Mouse (Mus musculus) CH12.LX (cell line): ENCODE measurements around the gene Slc30a1. TPM values are rescaled to one million over a fixed set of nuclear protein-coding genes. Genes with fewer than 3 reads are reported as not detected.

Experiments
- DNase-seq: peaks from one replicate; pipeline ENCODE4 v3.0.0-alpha.2; 2013; ENCODE audit errors: extremely low read depth
- H3K27ac ChIP-seq: 2 replicates; pipeline ENCODE4 v1.5.1; 2012; ENCODE audit warnings: low read depth, mild to moderate bottlenecking, control low read depth, moderate library complexity; ENCODE audit not compliant: insufficient read depth
- H3K27me3 ChIP-seq: replicated peaks from 2 replicates; pipeline ENCODE3; 2012; ENCODE audit warnings: inconsistent platforms
- H3K36me3 ChIP-seq, 2 experiments: replicated peaks in 1 of 2; 2 replicates each; pipeline versions ENCODE3 to v1.6.1; 2012; ENCODE audit warnings: inconsistent platforms in 1 of 2, low read length in 1 of 2, mild to moderate bottlenecking in 1 of 2, mixed read lengths in 1 of 2, moderate library complexity in 1 of 2; ENCODE audit not compliant: control insufficient read depth in 1 of 2, insufficient read depth in 1 of 2
- H3K4me1 ChIP-seq, 2 experiments: 2 replicates each; pipeline ENCODE4 v1.6.1; 2012; ENCODE audit warnings: inconsistent platforms in 1 of 2, moderate library complexity in 1 of 2; ENCODE audit not compliant: insufficient read depth in 2 of 2, control insufficient read depth in 1 of 2
- H3K4me2 ChIP-seq: 2 replicates; pipeline ENCODE4 v1.6.1; 2012; ENCODE audit warnings: low read depth, mild to moderate bottlenecking, control low read depth; ENCODE audit not compliant: poor library complexity, insufficient read depth, severe bottlenecking
- H3K4me3 ChIP-seq, 3 experiments: fragments of 150-350 bp in 1 of 3; sonication (generic) in 1 of 3; replicated peaks in 1 of 3; 2 replicates each; pipeline versions ENCODE3 to v1.5.1; 2011 to 2012; ENCODE audit warnings: low read depth in 2 of 3, low read length in 2 of 3, mild to moderate bottlenecking in 2 of 3, moderate library complexity in 2 of 3, control low read depth in 1 of 3, improper control_type of control experiment in 1 of 3, inconsistent platforms in 1 of 3, mixed read lengths in 1 of 3; ENCODE audit not compliant: poor library complexity in 1 of 3
- H3K79me2 ChIP-seq: replicated peaks from 2 replicates; pipeline ENCODE4 v1.6.1; 2012; ENCODE audit warnings: mild to moderate bottlenecking, moderate library complexity; ENCODE audit not compliant: control insufficient read depth, poor library complexity, insufficient read depth, severe bottlenecking; ENCODE audit errors: extremely low read depth
- H3K9ac ChIP-seq: 2 replicates; pipeline ENCODE4 v1.6.1; 2012; ENCODE audit warnings: low read depth, mild to moderate bottlenecking, control low read depth, moderate library complexity; ENCODE audit not compliant: insufficient read depth
- H3K9me3 ChIP-seq: replicated peaks from 2 replicates; pipeline ENCODE3; 2012; ENCODE audit warnings: low read length, inconsistent platforms, mixed read lengths
- BHLHE40 ChIP-seq: IDR thresholded peaks from 2 replicates; pipeline ENCODE4 v1.6.1; 2011; ENCODE audit warnings: mild to moderate bottlenecking, low read depth, low read length, improper control_type of control experiment
- CHD1 ChIP-seq: IDR thresholded peaks from 2 replicates; pipeline ENCODE4 v1.6.1; 2012; ENCODE audit warnings: low read depth, low read length, improper control_type of control experiment, inconsistent platforms
- CHD2 ChIP-seq: IDR thresholded peaks from 2 replicates; pipeline ENCODE4 v1.6.1; 2011; ENCODE audit warnings: low read length, improper control_type of control experiment
- CTCF ChIP-seq, 2 experiments: IDR thresholded peaks in 1 of 2; conservative IDR thresholded peaks in 1 of 2; 2 replicates each; pipeline ENCODE4 v1.5.1; 2011 to 2012; ENCODE audit warnings: low read depth in 2 of 2, low read length in 2 of 2, improper control_type of control experiment in 1 of 2, inconsistent platforms in 1 of 2, mild to moderate bottlenecking in 1 of 2, moderate library complexity in 1 of 2
- E2F4 ChIP-seq: IDR thresholded peaks from 2 replicates; pipeline ENCODE4 v1.6.1; 2011; ENCODE audit warnings: low read depth, low read length, improper control_type of control experiment; ENCODE audit not compliant: insufficient replicate concordance
- ELF1 ChIP-seq: IDR thresholded peaks from 2 replicates; pipeline ENCODE4 v1.6.1; 2014; ENCODE audit warnings: low read depth, mild to moderate bottlenecking, inconsistent platforms, low read length, improper control_type of control experiment
- EP300 ChIP-seq: IDR thresholded peaks from 2 replicates; pipeline ENCODE4 v1.6.1; 2011; ENCODE audit warnings: low read length, improper control_type of control experiment
- ETS1 ChIP-seq: conservative IDR thresholded peaks from 2 replicates; pipeline ENCODE4 v1.6.1; 2012; ENCODE audit warnings: low read depth, mild to moderate bottlenecking, inconsistent platforms, low read length, improper control_type of control experiment, moderate library complexity
- GABPA ChIP-seq: IDR thresholded peaks from 2 replicates; pipeline ENCODE4 v1.6.1; 2012; ENCODE audit warnings: low read depth, low read length, improper control_type of control experiment, inconsistent platforms; ENCODE audit not compliant: insufficient replicate concordance
- HCFC1 ChIP-seq: IDR thresholded peaks from 2 replicates; pipeline ENCODE4 v1.6.1; 2012; ENCODE audit warnings: low read depth, mild to moderate bottlenecking, inconsistent platforms, low read length, improper control_type of control experiment
- IRF4 ChIP-seq: IDR thresholded peaks from 2 replicates; pipeline ENCODE4 v1.6.1; 2014; ENCODE audit warnings: low read depth, mild to moderate bottlenecking, inconsistent platforms, low read length, improper control_type of control experiment
- JUN ChIP-seq: IDR thresholded peaks from 2 replicates; pipeline ENCODE4 v1.6.1; 2011; ENCODE audit warnings: low read depth, mild to moderate bottlenecking, low read length, improper control_type of control experiment, moderate library complexity; ENCODE audit not compliant: insufficient read depth
- JUND ChIP-seq: conservative IDR thresholded peaks from 2 replicates; pipeline ENCODE4 v1.6.1; 2011; ENCODE audit warnings: low read depth, low read length, improper control_type of control experiment
- KAT2A ChIP-seq: IDR thresholded peaks from 2 replicates; pipeline ENCODE4 v1.6.1; 2012; ENCODE audit warnings: low read length, improper control_type of control experiment, inconsistent platforms; ENCODE audit not compliant: insufficient replicate concordance
- MAFK ChIP-seq: IDR thresholded peaks from 2 replicates; pipeline ENCODE4 v1.6.1; 2011; ENCODE audit warnings: low read length, improper control_type of control experiment; ENCODE audit not compliant: insufficient replicate concordance
- MAX ChIP-seq: IDR thresholded peaks from 2 replicates; pipeline ENCODE4 v1.6.1; 2011; ENCODE audit warnings: low read length, improper control_type of control experiment
- MAZ ChIP-seq: IDR thresholded peaks from 2 replicates; pipeline ENCODE4 v1.6.1; 2012; ENCODE audit warnings: low read depth, mild to moderate bottlenecking, inconsistent platforms, low read length, improper control_type of control experiment, moderate library complexity
- MEF2A ChIP-seq: IDR thresholded peaks from 2 replicates; pipeline ENCODE4 v1.6.1; 2014; ENCODE audit warnings: low read depth, mild to moderate bottlenecking, inconsistent platforms, low read length, improper control_type of control experiment, borderline replicate concordance
- MXI1 ChIP-seq: IDR thresholded peaks from 2 replicates; pipeline ENCODE4 v1.6.1; 2011; ENCODE audit warnings: mild to moderate bottlenecking, low read depth, low read length, improper control_type of control experiment
- MYC ChIP-seq: IDR thresholded peaks from 2 replicates; pipeline ENCODE4 v1.6.1; 2011; ENCODE audit warnings: low read depth, mild to moderate bottlenecking, improper control_type of control experiment, low read length
- NELFE ChIP-seq: IDR thresholded peaks from 2 replicates; pipeline ENCODE4 v1.6.1; 2011; ENCODE audit warnings: low read depth, low read length, improper control_type of control experiment
- NRF1 ChIP-seq: IDR thresholded peaks from 2 replicates; pipeline ENCODE4 v1.6.1; 2014; ENCODE audit warnings: low read depth, mild to moderate bottlenecking, inconsistent platforms, low read length, improper control_type of control experiment, moderate library complexity
- PAX5 ChIP-seq: IDR thresholded peaks from 2 replicates; pipeline ENCODE4 v1.6.1; 2012; ENCODE audit warnings: low read length, inconsistent platforms, mixed read lengths
- POLR2A ChIP-seq: IDR thresholded peaks from 2 replicates; pipeline ENCODE4 v1.6.1; 2011; ENCODE audit warnings: low read depth, mild to moderate bottlenecking, improper control_type of control experiment, low read length
- POLR2AphosphoS2 ChIP-seq: IDR thresholded peaks from 2 replicates; pipeline ENCODE4 v1.6.1; 2011; ENCODE audit warnings: low read depth, low read length, improper control_type of control experiment
- RAD21 ChIP-seq: IDR thresholded peaks from 2 replicates; pipeline ENCODE4 v1.6.1; 2011; ENCODE audit warnings: low read depth, mild to moderate bottlenecking, low read length, improper control_type of control experiment, moderate library complexity
- RCOR1 ChIP-seq: conservative IDR thresholded peaks from 2 replicates; pipeline ENCODE4 v1.6.1; 2012; ENCODE audit warnings: low read depth, mild to moderate bottlenecking, inconsistent platforms, low read length, improper control_type of control experiment
- SIN3A ChIP-seq: IDR thresholded peaks from 2 replicates; pipeline ENCODE4 v1.6.1; 2012; ENCODE audit warnings: low read length, improper control_type of control experiment, inconsistent platforms
- SMC3 ChIP-seq: IDR thresholded peaks from 2 replicates; pipeline ENCODE4 v1.6.1; 2011; ENCODE audit warnings: low read depth, low read length, improper control_type of control experiment
- TBP ChIP-seq: conservative IDR thresholded peaks from 2 replicates; pipeline ENCODE4 v1.6.1; 2011; ENCODE audit warnings: low read depth, low read length, improper control_type of control experiment
- TCF12 ChIP-seq: IDR thresholded peaks from 2 replicates; pipeline ENCODE4 v1.6.1; 2014; ENCODE audit warnings: low read depth, mild to moderate bottlenecking, inconsistent platforms, low read length, improper control_type of control experiment
- UBTF ChIP-seq: IDR thresholded peaks from 2 replicates; pipeline ENCODE4 v1.6.1; 2012; ENCODE audit warnings: low read depth, mild to moderate bottlenecking, inconsistent platforms, low read length, improper control_type of control experiment, moderate library complexity
- USF1 ChIP-seq: IDR thresholded peaks from 2 replicates; pipeline ENCODE4 v1.6.1; 2014; ENCODE audit warnings: low read depth, mild to moderate bottlenecking, inconsistent platforms, low read length, improper control_type of control experiment
- USF2 ChIP-seq: conservative IDR thresholded peaks from 2 replicates; pipeline ENCODE4 v1.6.1; 2011; ENCODE audit warnings: low read depth, low read length, improper control_type of control experiment
- ZC3H11A ChIP-seq: IDR thresholded peaks from 2 replicates; pipeline ENCODE4 v1.6.1; 2012; ENCODE audit warnings: low read depth, mild to moderate bottlenecking, inconsistent platforms, low read length, improper control_type of control experiment
- ZKSCAN1 ChIP-seq: IDR thresholded peaks from 2 replicates; pipeline ENCODE4 v1.6.1; 2012; ENCODE audit warnings: low read depth, inconsistent platforms, low read length, improper control_type of control experiment, borderline replicate concordance
- ZMIZ1 ChIP-seq: IDR thresholded peaks from 2 replicates; pipeline ENCODE4 v1.6.1; 2012; ENCODE audit warnings: low read depth, mild to moderate bottlenecking, inconsistent platforms, low read length, improper control_type of control experiment
- ZNF384 ChIP-seq: IDR thresholded peaks from 2 replicates; pipeline ENCODE4 v1.6.1; 2012; ENCODE audit warnings: low read depth, low read length, improper control_type of control experiment, inconsistent platforms
- dilution Hi-C: fragments of 300-500 bp; cut with MboI; formaldehyde crosslinking; loops from 2 replicates; pipeline ENCODE4 v1.14.3; 2020; ENCODE audit warnings: low sequenced_read_pairs; ENCODE audit not compliant: extremely low pct_unique_long_range_greater_than_20kb, extremely low pct_ligation_motif_present
- in situ Hi-C: fragments of 300-500 bp; cut with MboI; formaldehyde crosslinking; loops from 3 replicates; pipeline ENCODE4 v1.14.3; 2019; ENCODE audit warnings: low sequenced_read_pairs, low pct_ligation_motif_present, low pct_unique_long_range_greater_than_20kb, mixed read lengths
- polyA plus RNA-seq: library from polyadenylated mRNA; unstranded; fragments of >175 nt; gene quantifications from 2 replicates; pipeline ENCODE4 v1.2.1, GENCODE M21; 2012; ENCODE audit warnings: low read depth; ENCODE audit not compliant: insufficient read length
- total RNA-seq, 2 experiments: library from RNA; depleted of rRNA; stranded (reverse); fragments of 300-350 nt in 1 of 2; fragments of >200 nt in 1 of 2; gene quantifications; 2 replicates each; pipeline ENCODE4 v1.2.3; 2012 to 2014

The Slc30a1 gene
- total and polyA plus RNA-seq, 3 experiments, result 4.5 to 15.8 (median 9.4) TPM

- H3K27ac ChIP-seq, result no peak overlapping the region
- peaks cover 10 to 21% of the 10 kb centered on the region in 2 experiments for H3K36me3 ChIP-seq
Measured at GRCm38 (mm10) chr1:191905637-191906533, 682 bp upstream of the Slc30a1 start.

GRCm38 (mm10) chr1:191907431-191907810 lies 854 bp downstream of the Slc30a1 start:
- no peaks in the 10 kb centered on the region for H3K9me3 ChIP-seq
- peak overlapping the region; percentile 42 for H3K4me2 ChIP-seq
- dilution Hi-C loops (no loop called here), in situ Hi-C loops (no loop called here)
- peak overlapping the region; percentile 81 to 95 (median 85) for H3K4me3 ChIP-seq
- no peak overlapping the region for H3K27ac ChIP-seq
- peaks cover 12 to 49% of the 10 kb centered on the region in 2 experiments for H3K4me1 ChIP-seq
- peaks cover 10 to 21% of the 10 kb centered on the region in 2 experiments for H3K36me3 ChIP-seq
- H3K79me2 ChIP-seq, result 0 out of 2 replicates have a peak, but pooled peaks cover 2% of the 10 kb centered on the region
- peak overlapping the region; percentile 63 for H3K9ac ChIP-seq
- peak; percentile 55 for DNase-seq
- H3K27me3 ChIP-seq, result peaks cover 10% of the 10 kb centered on the region
- TF ChIP-seq MYC (no peak), USF2 (no peak), NRF1 (no peak), ZMIZ1 (no peak), JUND (no peak), ZKSCAN1 (no peak), GABPA (no peak), TCF12 (peak; percentile 63), POLR2A (no peak), PAX5 (no peak), EP300 (no peak), CHD2 (no peak), SIN3A (peak; percentile 49; the same call in 1 of the 2 replicates), CHD1 (no peak), CTCF (conservative IDR thresholded peaks at IDR 0.05 in 1 of 2, IDR thresholded peaks at IDR 0.05 in 1 of 2; ENCODE audit: low read depth in 2 of 2, low read length in 2 of 2) (peak; percentile 24 to 81; a peak in 3 of 4 replicates), TBP (no peak), POLR2AphosphoS2 (no peak)

More at GRCm38 (mm10) chr1:191905637-191906533, 682 bp upstream of the Slc30a1 start:
- dilution Hi-C loops (no loop called here), in situ Hi-C loops (no loop called here)
- peak overlapping the region; percentile 72 for H3K9ac ChIP-seq
- DNase-seq, result no peak
- 0 out of 2 replicates have a peak, but pooled peaks cover 2% of the 10 kb centered on the region for H3K79me2 ChIP-seq
- H3K4me3 ChIP-seq, result peak overlapping the region; percentile 38 to 73 (median 63)
- H3K4me1 ChIP-seq, result peaks cover 12 to 37% of the 10 kb centered on the region in 2 experiments
- peaks cover 10% of the 10 kb centered on the region for H3K27me3 ChIP-seq
- H3K4me2 ChIP-seq, result peak overlapping the region; percentile 92
- no peaks in the 10 kb centered on the region for H3K9me3 ChIP-seq
- 0 out of 2 replicates have a peak, but pooled peaks have one; percentile 31 for TF ChIP-seq CHD2
- no peak for TF ChIP-seq CTCF (conservative IDR thresholded peaks at IDR 0.05 in 1 of 2, IDR thresholded peaks at IDR 0.05 in 1 of 2; ENCODE audit: low read depth in 2 of 2, low read length in 2 of 2)
- TF ChIP-seq SIN3A, result peak; percentile 52; the same call in 1 of the 2 replicates
- TF ChIP-seq IRF4, result no peak
- no peak for TF ChIP-seq NRF1
- TF ChIP-seq E2F4, result no peak
- no peak for TF ChIP-seq ZNF384
- 0 out of 2 replicates have a peak, but pooled peaks have one; percentile 5 for TF ChIP-seq ZMIZ1
- no peak for TF ChIP-seq ZC3H11A
- no peak for TF ChIP-seq GABPA
- TF ChIP-seq NELFE, result no peak
- no peak for TF ChIP-seq PAX5
- peak; percentile 39; the same call in 1 of the 2 replicates for TF ChIP-seq POLR2A
- TF ChIP-seq UBTF, result peak; percentile 13; the same call in 1 of the 2 replicates
- no peak for TF ChIP-seq ZKSCAN1
- TF ChIP-seq POLR2AphosphoS2, result no peak
- TF ChIP-seq KAT2A, result no peak
- TF ChIP-seq MAZ, result no peak
- TF ChIP-seq ELF1, result no peak
- TF ChIP-seq MAFK, result no peak
- TF ChIP-seq RCOR1, result no peak
- TF ChIP-seq TBP, result no peak
- TF ChIP-seq MXI1, result peak; percentile 92
- TF ChIP-seq MEF2A, result no peak
- no peak for TF ChIP-seq MAX
- TF ChIP-seq USF2, result no peak
- TF ChIP-seq ETS1, result no peak
- TF ChIP-seq USF1, result no peak
- no peak for TF ChIP-seq CHD1
- no peak; the same call in 1 of the 2 replicates for TF ChIP-seq BHLHE40
- no peak for TF ChIP-seq TCF12
- TF ChIP-seq EP300, result no peak
- TF ChIP-seq HCFC1, result no peak
- TF ChIP-seq MYC, result no peak
- TF ChIP-seq SMC3, result no peak
- TF ChIP-seq RAD21, result no peak
- TF ChIP-seq JUND, result no peak
- TF ChIP-seq JUN, result no peak
